Mouse (Mus musculus) lung, postnatal 10 days (tissue): ENCODE results near the gene Eif3b.
A peak's percentile ranks its signal among the peaks of the same experiment; 100 is the strongest.

ENCODE experiments used
- DNase-seq: peaks from one replicate; pipeline ENCODE4 v3.0.0; 2021

Eif3b gene

DNA sequence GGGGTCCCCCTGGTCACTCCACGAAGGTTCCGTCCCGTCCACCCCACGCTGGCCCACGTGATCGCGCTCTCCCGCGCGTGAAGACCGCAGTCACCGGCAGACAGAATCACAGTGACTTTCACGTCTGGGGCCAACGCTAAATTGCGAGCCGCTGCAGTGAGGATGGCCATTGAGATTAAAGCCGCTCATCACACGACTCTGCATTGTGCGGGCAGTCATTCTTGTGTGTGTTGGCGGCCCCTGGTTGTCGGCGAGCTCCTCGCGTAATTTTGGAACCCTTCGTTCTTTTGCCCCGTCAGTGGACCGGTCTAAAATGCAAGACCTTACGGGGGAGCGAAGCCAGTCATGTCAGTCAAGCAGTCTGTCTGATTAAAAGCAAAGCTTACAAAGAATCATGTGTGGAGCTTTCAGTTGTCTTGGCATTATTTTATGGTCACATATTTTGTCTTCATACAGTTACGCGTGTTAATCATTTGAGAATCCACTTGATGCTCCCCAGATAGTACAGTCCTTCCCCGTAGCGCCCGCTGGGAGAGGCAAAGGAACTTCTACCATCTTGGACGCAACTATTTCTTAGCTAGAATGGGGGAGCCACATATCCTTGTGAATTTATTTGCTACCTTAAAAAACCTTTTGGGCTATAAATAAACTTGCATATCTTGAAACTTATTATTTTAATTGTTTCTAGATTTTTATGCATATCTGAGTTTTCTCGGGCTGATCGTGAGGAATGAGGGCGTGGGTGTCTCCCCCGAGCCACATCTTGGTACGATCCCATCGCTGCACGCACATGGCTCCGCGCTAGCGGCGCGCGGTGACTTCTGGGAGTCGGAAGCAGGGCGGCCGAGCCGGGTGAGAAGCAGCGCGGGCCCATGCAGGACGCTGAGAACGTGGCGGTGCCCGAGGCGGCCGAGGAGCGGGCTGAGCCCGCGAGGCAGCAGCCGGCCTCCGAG, at the start of gene Eif3b:
Eif3b (plus strand) TSS at position 840 of the 953 bp plus-strand sequence.
- peak; percentile 91 for DNase-seq

- no peak for DNase-seq
These were observed 49.7 kb upstream of the Eif3b start for GRCm38 (mm10) chr5:140369466-140369865.

DNA sequence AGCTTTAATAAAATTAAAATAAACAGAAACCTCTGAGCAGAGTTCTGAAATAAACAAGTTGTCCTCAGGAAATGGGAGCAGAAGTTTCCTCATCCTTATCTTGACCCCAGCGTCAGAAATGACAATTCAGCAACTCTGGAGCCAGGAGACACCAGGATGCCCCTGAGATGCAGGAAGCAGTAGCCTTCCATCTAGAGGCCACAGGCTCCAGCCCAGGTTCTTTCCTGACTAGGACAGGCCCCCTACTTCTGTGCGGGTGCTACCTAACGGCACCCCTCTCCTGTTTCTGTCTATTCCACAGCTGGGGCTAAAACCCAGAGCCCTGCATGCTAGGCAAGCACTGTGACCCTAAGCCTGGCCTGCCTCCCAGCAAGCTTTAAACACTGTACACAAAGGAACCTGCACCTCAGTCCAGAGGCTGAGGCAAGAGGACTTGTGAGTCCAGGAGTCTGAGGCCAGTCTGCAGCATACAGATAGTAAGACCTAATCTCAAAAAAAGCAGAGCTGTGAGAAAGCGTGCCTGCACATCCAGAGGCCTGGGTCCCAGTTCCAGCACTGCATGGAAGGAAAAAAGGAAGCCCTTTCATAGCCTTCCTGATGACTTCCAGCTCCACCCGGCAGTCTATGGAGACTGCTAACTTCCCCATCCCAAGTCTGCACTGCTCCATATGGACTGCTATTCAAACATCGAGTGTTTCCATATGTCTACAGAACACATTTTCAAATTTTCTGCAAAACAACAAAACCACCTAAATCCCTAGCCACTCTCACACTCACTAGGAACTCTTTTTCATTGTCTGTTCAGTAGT, 48.5 kb upstream of the Eif3b start:
- peak; percentile 59 for DNase-seq

DNA sequence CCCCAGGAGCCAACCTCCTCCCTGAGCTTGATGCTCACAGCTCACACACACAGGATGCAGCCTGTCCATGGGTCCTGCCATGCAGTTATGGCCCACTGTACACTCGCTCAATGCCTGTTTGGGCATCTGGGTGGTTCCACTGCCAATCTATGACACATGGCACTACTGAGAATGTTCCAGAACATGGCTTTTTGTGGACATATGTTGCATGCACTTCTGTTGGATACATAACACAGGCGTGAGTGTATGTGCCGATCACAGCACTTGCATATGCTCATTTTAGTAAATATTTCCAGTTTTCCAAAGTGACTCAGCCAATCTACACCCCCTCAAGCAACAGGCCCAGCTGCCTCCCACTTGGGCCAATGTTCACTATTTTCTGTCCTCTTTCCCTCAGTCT, 47.5 kb upstream of the Eif3b start:
- DNase-seq: no peak

DNA sequence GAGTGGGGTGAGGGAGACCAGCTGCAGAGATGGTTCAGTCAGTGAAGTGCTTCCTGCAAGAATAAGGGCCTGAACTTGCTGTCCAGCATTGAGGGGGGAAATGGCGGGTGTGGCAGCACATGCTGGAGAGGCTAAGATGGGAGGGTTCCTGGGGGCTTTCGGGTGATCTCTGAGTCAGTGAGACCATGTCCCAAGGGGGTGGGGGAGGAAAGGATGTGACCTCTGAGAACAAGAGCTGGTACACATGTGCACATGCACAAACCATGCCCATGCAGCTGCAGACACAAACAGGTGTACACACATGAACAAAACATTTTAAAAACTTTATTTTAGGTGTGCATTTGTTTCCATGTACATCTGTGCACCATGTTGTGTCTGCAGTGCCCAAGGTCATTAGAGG, 45.4 kb upstream of the Eif3b start:
- DNase-seq: peak; percentile 19

GRCm38 (mm10) chr5:140374226-140374625, 44.9 kb upstream of the Eif3b start:
- no peak for DNase-seq

- DNase-seq: no peak
These were observed 43.8 kb upstream of the Eif3b start for GRCm38 (mm10) chr5:140375249-140375829.

DNA sequence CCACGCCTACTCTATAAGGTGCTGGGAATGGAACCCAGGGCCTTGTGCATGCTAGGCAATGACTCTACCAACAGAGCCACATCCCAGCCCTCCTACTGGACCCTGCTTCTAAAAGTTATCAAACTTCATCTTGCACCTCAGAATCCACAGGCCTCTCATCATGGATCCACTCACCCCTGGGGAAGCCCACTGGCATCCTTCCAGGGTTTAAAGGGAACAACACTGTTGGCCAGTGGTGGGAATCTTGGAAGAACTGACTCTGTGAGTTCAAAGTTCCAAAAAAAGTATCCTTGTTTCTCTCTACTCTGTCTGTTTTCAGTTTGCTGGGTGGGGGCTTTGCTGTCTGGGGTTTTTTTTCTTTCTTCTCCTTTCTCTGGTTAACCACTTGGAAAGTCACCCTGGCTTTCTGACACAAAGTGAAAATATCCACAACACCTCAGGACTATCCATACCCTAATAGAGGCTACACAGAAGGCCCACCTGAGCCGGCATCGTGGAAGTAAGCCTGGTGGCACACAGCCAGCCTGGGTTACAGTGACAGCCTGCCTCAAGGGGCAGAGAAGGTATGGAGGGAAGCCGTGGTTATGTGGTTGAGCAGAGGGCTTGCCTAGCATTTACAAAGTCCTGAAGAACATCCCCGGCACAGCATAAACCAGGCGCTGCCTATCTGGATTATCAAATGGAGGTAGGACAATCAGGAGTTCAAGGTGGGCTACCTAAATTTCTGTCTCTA, 40.8 kb upstream of the Eif3b start:
- no peak for DNase-seq

- DNase-seq: no peak
These were observed 39.8 kb upstream of the Eif3b start for GRCm38 (mm10) chr5:140379299-140379698.

GRCm38 (mm10) chr5:140381156-140381555, 38.0 kb upstream of the Eif3b start:
- DNase-seq: peak; percentile 42

DNA sequence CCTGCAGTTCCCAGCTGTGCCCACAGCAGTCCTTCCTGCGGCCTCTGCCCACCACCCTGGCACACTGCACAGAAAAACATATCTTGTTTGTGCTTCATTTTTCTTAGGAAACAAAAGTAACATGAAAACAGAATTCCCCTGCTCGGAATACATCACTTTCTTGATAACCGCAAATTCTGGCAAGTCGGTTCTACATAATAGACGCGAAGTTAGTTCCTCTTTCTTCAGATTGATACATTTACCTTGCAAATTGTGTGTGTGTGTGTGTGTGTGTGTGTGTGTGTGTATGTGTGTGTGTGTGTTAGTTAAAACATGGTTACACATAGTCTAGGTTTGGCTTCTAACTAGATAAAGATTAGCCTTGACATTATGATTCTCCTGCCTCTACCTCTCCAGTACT, 36.4 kb upstream of the Eif3b start:
- no peak for DNase-seq

- DNase-seq: peak; percentile 20
These were observed 35.6 kb upstream of the Eif3b start for GRCm38 (mm10) chr5:140383559-140383958.

- DNase-seq: no peak
These were observed 34.7 kb upstream of the Eif3b start for GRCm38 (mm10) chr5:140384462-140384861.

- DNase-seq: no peak
These were observed 31.9 kb upstream of the Eif3b start for GRCm38 (mm10) chr5:140387236-140387635.

- DNase-seq: no peak
These were observed 31.2 kb upstream of the Eif3b start for GRCm38 (mm10) chr5:140387816-140388510.

- DNase-seq: peak; percentile 98
These were observed 30.2 kb upstream of the Eif3b start, which contains the start of gene Snx8 for GRCm38 (mm10) chr5:140388588-140389576. Snx8 (minus strand) TSS chr5:140389262.

GRCm38 (mm10) chr5:140389647-140390046, 29.5 kb upstream of the Eif3b start:
- no peak for DNase-seq

DNA sequence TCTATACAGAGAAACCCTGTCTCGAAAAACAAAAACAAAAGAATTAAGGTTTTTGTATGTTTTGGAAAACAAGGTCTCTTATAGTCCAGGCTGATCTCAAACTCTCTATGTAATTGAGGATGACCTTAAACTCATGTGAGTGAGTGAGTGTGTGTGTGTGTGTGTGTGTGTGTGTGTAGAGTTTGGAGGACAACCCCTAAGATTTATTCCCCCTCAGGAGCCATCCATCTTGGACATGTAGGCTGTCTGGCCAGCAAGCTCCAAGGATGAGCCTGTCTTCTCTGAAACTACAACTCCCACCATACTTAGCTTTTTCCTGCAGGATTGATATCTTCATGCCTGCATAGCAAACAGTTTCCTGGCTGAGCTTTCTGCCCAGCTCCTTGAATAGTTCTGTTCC, 27.7 kb upstream of the Eif3b start:
- DNase-seq: no peak

- DNase-seq: no peak
These were observed 27.1 kb upstream of the Eif3b start for GRCm38 (mm10) chr5:140391981-140392380.

GRCm38 (mm10) chr5:140392701-140393100, 26.4 kb upstream of the Eif3b start:
- DNase-seq: no peak
